Comparison of ENCODE assay signal across 13 mouse cellular contexts in the genomic region with DNA sequence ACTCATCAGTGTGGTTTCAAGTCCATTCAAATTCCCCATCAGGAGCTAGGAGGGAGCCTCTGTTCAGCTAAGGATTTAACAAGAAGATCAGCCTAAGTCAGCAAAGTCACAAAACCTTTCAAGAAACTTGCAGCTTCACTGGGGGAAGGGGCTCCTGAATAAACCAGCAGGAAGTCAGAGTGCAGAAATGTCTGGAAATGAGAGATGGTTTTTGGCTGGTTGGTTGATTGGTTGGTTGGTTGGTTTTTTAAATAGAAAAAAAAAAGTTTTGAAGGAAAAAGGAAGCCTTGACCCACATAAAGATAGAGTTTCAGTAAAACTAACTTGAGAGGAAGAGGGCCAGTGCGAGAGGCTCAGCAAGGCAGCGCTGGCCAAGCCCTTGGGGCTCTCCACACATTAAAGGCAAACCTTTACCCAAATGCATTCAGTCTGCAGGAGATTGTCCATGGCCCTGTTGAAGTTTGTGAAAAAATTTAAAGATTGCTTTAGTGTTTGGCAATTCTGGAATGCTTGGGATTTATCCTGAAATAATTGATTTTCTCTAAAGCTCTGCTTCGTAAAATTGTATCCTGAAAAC. TPM values are rescaled to one million over a fixed set of nuclear protein-coding genes. Genes with fewer than 3 reads are reported as not detected.
DNase-seq lines count a peak whose midpoint lies in the region; ATAC-seq and TF ChIP-seq lines count a peak whose summit lies in the region.
"Had no signal": no experiment of that assay in that cellular context is flagged by ENCODE, and none has a peak within 500 bp of the region (broad histone marks: within the 10 kb centered on the region; RNA-seq: fewer than 3 reads in every experiment).

No protein-coding gene starts in this region.

- no peaks in the 10 kb centered on the region for H3K27me3 ChIP-seq in heart, embryonic 10.5 days (ENCODE audit: insufficient read depth, poor library complexity, severe bottlenecking)
- no peaks in the 10 kb centered on the region for H3K27me3 ChIP-seq in heart, embryonic 12.5 days (replicated peaks)
- no peaks in the 10 kb centered on the region for H3K27me3 ChIP-seq in liver, embryonic 11.5 days (replicated peaks; ENCODE audit: control insufficient read depth, insufficient read depth, low read length)
- 0 out of 2 replicates have a peak, but pooled peaks cover 6% of the 10 kb centered on the region for H3K27me3 ChIP-seq in liver, postnatal 0 days (ENCODE audit: insufficient read depth, low read length)
- no peaks in the 10 kb centered on the region for H3K27me3 ChIP-seq in embryonic facial prominence, embryonic 11.5 days (ENCODE audit: control insufficient read depth, insufficient read depth, low read length)
- H3K27me3 ChIP-seq in limb, embryonic 15.5 days = no peaks in the 10 kb centered on the region
- H3K27me3 ChIP-seq: midbrain, embryonic 12.5 days had no signal

- no peak overlapping the region for H3K4me2 ChIP-seq in heart, embryonic 12.5 days
- no peak overlapping the region for H3K4me2 ChIP-seq in liver, embryonic 11.5 days
- H3K4me2 ChIP-seq in liver, postnatal 0 days (ENCODE audit: low read depth, low read length) = no peak overlapping the region
- H3K4me2 ChIP-seq in embryonic facial prominence, embryonic 11.5 days (ENCODE audit: low read depth, low read length) = no peak overlapping the region
- H3K4me2 ChIP-seq in limb, embryonic 15.5 days = 0 out of 2 replicates have a peak overlapping the region, but pooled peaks have one; percentile 3
- H3K4me2 ChIP-seq: liver, embryonic 15.5 days; midbrain, embryonic 12.5 days had no signal

- DNase-seq in heart, embryonic 10.5 days (ENCODE audit: low spot score) = no peak
- DNase-seq in liver, embryonic 11.5 days (ENCODE audit: low spot score) = no peak
- DNase-seq in liver, postnatal 0 days = no peak
- peak; percentile 59 for DNase-seq in embryonic facial prominence, embryonic 11.5 days (ENCODE audit: low spot score)
- DNase-seq in thymus, postnatal 0 days (ENCODE audit: low spot score) = no peak
- DNase-seq: cerebellum, postnatal 10 days; kidney, adult 9 months; spleen, adult 18-20 months had no signal

- H3K4me1 ChIP-seq in heart, embryonic 10.5 days = peaks cover 36% of the 10 kb centered on the region
- peaks cover 30% of the 10 kb centered on the region for H3K4me1 ChIP-seq in heart, embryonic 12.5 days (replicated peaks)
- H3K4me1 ChIP-seq in liver, embryonic 11.5 days (replicated peaks; ENCODE audit: control insufficient read depth, insufficient read depth, low read length) = peaks cover 3% of the 10 kb centered on the region; the same call in 1 of the 2 replicates
- no peaks in the 10 kb centered on the region; the same call in 1 of the 2 replicates for H3K4me1 ChIP-seq in liver, postnatal 0 days (ENCODE audit: insufficient read depth)
- no peaks in the 10 kb centered on the region; the same call in none of the 2 replicates for H3K4me1 ChIP-seq in embryonic facial prominence, embryonic 11.5 days (ENCODE audit: control insufficient read depth, insufficient read depth, low read length)
- peaks cover 63% of the 10 kb centered on the region for H3K4me1 ChIP-seq in limb, embryonic 15.5 days
- H3K4me1 ChIP-seq: liver, embryonic 15.5 days had no signal

- TF ChIP-seq CTCF in liver, postnatal 0 days (IDR thresholded peaks at IDR 0.05; ENCODE audit: low read depth) = no peak

- no peak for ATAC-seq in heart, embryonic 12.5 days (ENCODE audit: insufficient number of reproducible peaks, low FRiP score)
- ATAC-seq in liver, embryonic 11.5 days (replicated peaks; ENCODE audit: low FRiP score) = no peak
- ATAC-seq in liver, postnatal 0 days = no peak
- ATAC-seq in embryonic facial prominence, embryonic 11.5 days (replicated peaks; ENCODE audit: insufficient number of reproducible peaks, low FRiP score, low TSS enrichment, low read depth) = no peak
- ATAC-seq in limb, embryonic 15.5 days (ENCODE audit: insufficient number of reproducible peaks, low FRiP score, low TSS enrichment, low read depth) = no peak
- no peak for ATAC-seq in erythroid progenitor cell, adult 5-6 weeks (replicated peaks; ENCODE audit: low FRiP score, poor library complexity, severe bottlenecking)

- no peak for TF ChIP-seq EP300 in liver, postnatal 0 days (IDR thresholded peaks at IDR 0.05; ENCODE audit: low read depth)

- H3K9ac ChIP-seq in heart, embryonic 12.5 days = no peak overlapping the region
- H3K9ac ChIP-seq in liver, embryonic 11.5 days (ENCODE audit: low read depth, low read length) = no peak overlapping the region
- no peak overlapping the region for H3K9ac ChIP-seq in liver, postnatal 0 days (replicated peaks)
- H3K9ac ChIP-seq in embryonic facial prominence, embryonic 11.5 days (replicated peaks; ENCODE audit: low read length) = no peak overlapping the region
- H3K9ac ChIP-seq in limb, embryonic 15.5 days = no peak overlapping the region
- H3K9ac ChIP-seq: liver, embryonic 15.5 days; midbrain, embryonic 12.5 days had no signal

- H3K9me3 ChIP-seq in heart, embryonic 10.5 days = no peaks in the 10 kb centered on the region
- no peaks in the 10 kb centered on the region for H3K9me3 ChIP-seq in heart, embryonic 12.5 days (replicated peaks)
- H3K9me3 ChIP-seq in liver, embryonic 11.5 days (ENCODE audit: control insufficient read depth, low read length) = no peaks in the 10 kb centered on the region
- no peaks in the 10 kb centered on the region for H3K9me3 ChIP-seq in liver, postnatal 0 days (ENCODE audit: low read length)
- H3K9me3 ChIP-seq in embryonic facial prominence, embryonic 11.5 days (replicated peaks; ENCODE audit: control insufficient read depth, low read length) = no peaks in the 10 kb centered on the region
- H3K9me3 ChIP-seq in limb, embryonic 15.5 days = no peaks in the 10 kb centered on the region
- H3K9me3 ChIP-seq: liver, embryonic 15.5 days; midbrain, embryonic 12.5 days had no signal

- 85% methylated on average over 3 of the region's 3 CpGs for WGBS in heart, embryonic 10.5 days
- 83% methylated on average over 3 of the region's 3 CpGs for WGBS in heart, embryonic 12.5 days
- 78% methylated on average over 3 of the region's 3 CpGs for WGBS in liver, embryonic 11.5 days
- 64% methylated on average over 3 of the region's 3 CpGs for WGBS in liver, postnatal 0 days (ENCODE audit: insufficient replicate concordance)
- 33% methylated on average over 3 of the region's 3 CpGs for WGBS in embryonic facial prominence, embryonic 11.5 days
- 25% methylated on average over 3 of the region's 3 CpGs for WGBS in limb, embryonic 15.5 days

- no peak overlapping the region for H3K4me3 ChIP-seq in heart, embryonic 10.5 days
- no peak overlapping the region for H3K4me3 ChIP-seq in heart, embryonic 12.5 days
- H3K4me3 ChIP-seq in liver, embryonic 11.5 days (ENCODE audit: low read depth, low read length) = no peak overlapping the region
- H3K4me3 ChIP-seq in liver, postnatal 0 days (ENCODE audit: low read depth, low read length) = no peak overlapping the region
- no peak overlapping the region for H3K4me3 ChIP-seq in embryonic facial prominence, embryonic 11.5 days (ENCODE audit: low read depth, low read length)
- no peak overlapping the region for H3K4me3 ChIP-seq in limb, embryonic 15.5 days
- H3K4me3 ChIP-seq: liver, embryonic 15.5 days; midbrain, embryonic 12.5 days had no signal

- no peaks in the 10 kb centered on the region for H3K36me3 ChIP-seq in heart, embryonic 10.5 days
- no peaks in the 10 kb centered on the region for H3K36me3 ChIP-seq in heart, embryonic 12.5 days
- no peaks in the 10 kb centered on the region for H3K36me3 ChIP-seq in liver, embryonic 11.5 days (ENCODE audit: control insufficient read depth, insufficient read depth, low read length)
- no peaks in the 10 kb centered on the region for H3K36me3 ChIP-seq in liver, postnatal 0 days (replicated peaks; ENCODE audit: insufficient read depth, low read length)
- H3K36me3 ChIP-seq in embryonic facial prominence, embryonic 11.5 days (replicated peaks; ENCODE audit: control insufficient read depth, insufficient read depth, low read depth, low read length) = no peaks in the 10 kb centered on the region
- H3K36me3 ChIP-seq in limb, embryonic 15.5 days = no peaks in the 10 kb centered on the region
- H3K36me3 ChIP-seq: liver, embryonic 15.5 days; midbrain, embryonic 12.5 days had no signal

- H3K27ac ChIP-seq in heart, embryonic 10.5 days = peak overlapping the region; percentile 88
- no peak overlapping the region for H3K27ac ChIP-seq in heart, embryonic 12.5 days (ENCODE audit: poor library complexity, severe bottlenecking)
- H3K27ac ChIP-seq in liver, embryonic 11.5 days (ENCODE audit: low read depth, low read length) = 0 out of 2 replicates have a peak overlapping the region, but pooled peaks have one; percentile 6
- H3K27ac ChIP-seq in liver, postnatal 0 days (ENCODE audit: low read depth) = no peak overlapping the region
- peak overlapping the region; percentile 91 for H3K27ac ChIP-seq in embryonic facial prominence, embryonic 11.5 days (replicated peaks; ENCODE audit: low read depth, low read length)
- H3K27ac ChIP-seq in limb, embryonic 15.5 days = peak overlapping the region; percentile 97
- H3K27ac ChIP-seq: liver, embryonic 15.5 days had no signal

RNA-seq across cellular contexts. Expression of a gene that starts 18.9 kb away (rescaled TPM):
- polyA plus RNA-seq in heart, embryonic 10.5 days (2016; fragmentation: Nextera tagmentation; extraction: Ambion mirVana) = 51.9 and 53.4 TPM in 2 replicates
- polyA plus RNA-seq in heart, embryonic 12.5 days (2016; fragmentation: Nextera tagmentation; extraction: Ambion mirVana) = 44.2 and 51.4 TPM in 2 replicates
- polyA plus RNA-seq in liver, embryonic 11.5 days (2014; fragmentation: Nextera tagmentation; extraction: Ambion mirVana) = 39.1 and 41.6 TPM in 2 replicates
- polyA plus RNA-seq in liver, postnatal 0 days (2015; fragmentation: Nextera tagmentation; extraction: Ambion mirVana) = 15.5 and 16.6 TPM in 2 replicates
- 53.2 and 53.7 TPM in 2 replicates for polyA plus RNA-seq in embryonic facial prominence, embryonic 11.5 days (2014; fragmentation: Nextera tagmentation; extraction: Ambion mirVana)
- 43.9 and 47.0 TPM in 2 replicates for polyA plus RNA-seq in limb, embryonic 15.5 days (2015; fragmentation: Nextera tagmentation; extraction: Ambion mirVana)
- polyA plus RNA-seq in thymus, postnatal 0 days (2015; fragmentation: Nextera tagmentation; extraction: Ambion mirVana) = 51.7 and 53.3 TPM in 2 replicates
- 31.7 and 33.5 TPM in 2 replicates for total RNA-seq in erythroid progenitor cell, adult 5-6 weeks (2015; ENCODE audit: low replicate concordance)
- total RNA-seq in erythroid progenitor cell, adult 5-6 weeks (2017; ENCODE audit: low replicate concordance) = 15.7 and 25.6 TPM in 2 replicates

RNA-seq across cellular contexts. Expression of a gene that starts 19.1 kb away (rescaled TPM):
- polyA plus RNA-seq in heart, embryonic 10.5 days (2016; fragmentation: Nextera tagmentation; extraction: Ambion mirVana) = 183 and 186 TPM in 2 replicates
- 227 and 238 TPM in 2 replicates for polyA plus RNA-seq in heart, embryonic 12.5 days (2016; fragmentation: Nextera tagmentation; extraction: Ambion mirVana)
- 141 and 149 TPM in 2 replicates for polyA plus RNA-seq in liver, embryonic 11.5 days (2014; fragmentation: Nextera tagmentation; extraction: Ambion mirVana)
- polyA plus RNA-seq in liver, postnatal 0 days (2015; fragmentation: Nextera tagmentation; extraction: Ambion mirVana) = 123 and 126 TPM in 2 replicates
- 148 and 161 TPM in 2 replicates for polyA plus RNA-seq in embryonic facial prominence, embryonic 11.5 days (2014; fragmentation: Nextera tagmentation; extraction: Ambion mirVana)
- 173 and 174 TPM in 2 replicates for polyA plus RNA-seq in limb, embryonic 15.5 days (2015; fragmentation: Nextera tagmentation; extraction: Ambion mirVana)
- 181 and 185 TPM in 2 replicates for polyA plus RNA-seq in thymus, postnatal 0 days (2015; fragmentation: Nextera tagmentation; extraction: Ambion mirVana)
- 56.2 and 78.8 TPM in 2 replicates for total RNA-seq in erythroid progenitor cell, adult 5-6 weeks (2015; ENCODE audit: low replicate concordance)
- 20.7 and 35.0 TPM in 2 replicates for total RNA-seq in erythroid progenitor cell, adult 5-6 weeks (2017; ENCODE audit: low replicate concordance)

Comparison
In these comparisons a context has a peak if more than half of its experiments do, and no peak if none do; other contexts are left out.
1. H3K27ac ChIP-seq: peak in heart, embryonic 10.5 days (single experiment), liver, embryonic 11.5 days (single experiment), embryonic facial prominence, embryonic 11.5 days (single experiment) and limb, embryonic 15.5 days (single experiment); none in heart, embryonic 12.5 days (single experiment) and liver, postnatal 0 days (single experiment).